Mouse (Mus musculus) left cerebral cortex, postnatal 36 days (tissue): ENCODE measurements around the gene Gm8453. TPM values are rescaled to one million over a fixed set of nuclear protein-coding genes. Genes with fewer than 3 reads are reported as not detected.
"Not testable (repeated sequence)": the region's sequence is repeated elsewhere in the genome, so short reads cannot be mapped to it uniquely, and the experiment has no call there.

Experiments used
- DNase-seq, 2 experiments: peaks; one replicate each; pipeline ENCODE4 v3.0.0; 2021 to 2022; ENCODE audit warnings: low spot score in 2 of 2, mixed read lengths in 1 of 2
- intact Hi-C: fragments of 180-260 bp; cut with DNase I; formaldehyde crosslinking; loops from one replicate; pipeline ENCODE4 v1.15.1; 2025
- total RNA-seq, 2 experiments: library from RNA; stranded (reverse); gene quantifications; 2 replicates each; pipeline ENCODE4 v1.2.3; 2021

Gene Gm8453
- total RNA-seq = not detected

DNA sequence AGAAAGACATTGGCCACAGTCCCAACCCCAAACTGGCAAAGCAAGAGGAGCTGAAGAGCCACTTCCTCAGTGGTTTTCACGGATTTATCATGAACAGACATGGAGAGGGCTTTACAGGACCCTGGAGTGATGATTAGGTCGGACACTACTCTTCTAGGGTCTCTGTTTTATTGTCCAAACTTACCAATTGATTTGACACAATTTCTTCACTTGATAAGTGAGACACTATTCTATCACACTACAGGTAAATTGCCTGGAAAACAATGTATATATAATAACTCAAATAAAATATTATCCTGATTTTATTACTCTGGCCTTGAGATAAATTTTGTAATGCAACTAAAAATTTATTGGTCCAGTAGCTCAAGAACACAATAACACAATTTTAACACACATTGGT, at the start of gene Gm8453:
TSS of gene Gm8453 (minus strand) at position 101 of the 400 bp plus-strand sequence.
- DNase-seq, intact Hi-C loops: not testable (repeated sequence)

DNA sequence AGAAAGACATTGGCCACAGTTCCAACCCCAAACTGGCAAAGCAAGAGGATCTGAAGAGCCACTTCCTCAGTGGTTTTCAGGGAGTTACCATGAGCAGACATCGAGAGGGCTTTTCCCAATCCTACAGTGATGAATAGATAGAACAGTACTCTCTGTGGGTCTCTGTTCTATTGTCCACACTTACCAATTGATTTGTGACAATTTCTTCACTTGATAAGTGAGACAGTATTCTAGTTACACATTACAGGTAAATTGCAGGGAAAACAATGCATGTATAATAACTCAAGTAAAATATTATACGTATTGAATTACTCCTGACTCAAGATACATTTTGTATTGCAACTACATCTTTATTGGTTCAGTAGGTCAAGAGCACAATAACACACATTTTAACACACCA, 28.1 kb downstream of the Gm8453 start, which contains the start of gene Gm8653:
TSS of gene Gm8653 (minus strand) at position 101 of the 400 bp plus-strand sequence.
- intact Hi-C loops = not testable (repeated sequence)

GRCm38 (mm10) chr7:22189077-22189476, 40.2 kb downstream of the Gm8453 start, which contains the start of gene Vmn1r143:
Vmn1r143 (plus strand) TSS chr7:22189377.
- intact Hi-C loops, DNase-seq: not testable (repeated sequence)

More for the DNA sequence above, 28.1 kb downstream of the Gm8453 start, which contains the start of gene Gm8653:
- DNase-seq = not testable (repeated sequence)

Other genes with a start within 250 kb of the Gm8453 start
- not detected for gene Vmn1r137, start 234.9 kb downstream of the Gm8453 start, total RNA-seq
- not detected for gene Vmn1r138, start 200.6 kb downstream of the Gm8453 start, total RNA-seq
- gene Gm6176, start 173.2 kb downstream of the Gm8453 start, total RNA-seq = not detected
- gene Vmn1r139, start 160.4 kb downstream of the Gm8453 start, total RNA-seq = not detected
- not detected for gene Gm16451, start 111.2 kb downstream of the Gm8453 start, total RNA-seq
- gene Gm10666, start 94.7 kb downstream of the Gm8453 start, total RNA-seq = not detected
- not detected for gene Vmn1r142, start 65.4 kb downstream of the Gm8453 start, total RNA-seq
- gene Vmn1r143, start 40.1 kb downstream of the Gm8453 start, total RNA-seq = not detected
- not detected for gene Gm8653, start 28.2 kb downstream of the Gm8453 start, total RNA-seq
- gene Gm4187, start 100.2 kb upstream of the Gm8453 start, total RNA-seq = not detected
- gene Gm8660, start 141.6 kb upstream of the Gm8453 start, total RNA-seq = not detected
- gene Vmn1r148, start 184.1 kb upstream of the Gm8453 start, total RNA-seq = not detected
- gene Vmn1r149, start 208.7 kb upstream of the Gm8453 start, total RNA-seq = not detected
- gene Gm10665, start 234.6 kb upstream of the Gm8453 start, total RNA-seq = not detected